Mouse (Mus musculus): ENCODE measurements around the gene Sele.

Sele gene

GRCm38 (mm10) chr1:164072001-164072400, 24.0 kb downstream of the Sele start:
- DNase-seq (ENCODE audit: low read depth), result no peak

- peak; percentile 65 for DNase-seq (ENCODE audit: low read depth)
Measured at GRCm38 (mm10) chr1:164073091-164073490, 25.1 kb downstream of the Sele start.

GRCm38 (mm10) chr1:164073803-164074202, 25.8 kb downstream of the Sele start:
- peak; percentile 94 for DNase-seq (ENCODE audit: low read depth)

GRCm38 (mm10) chr1:164074606-164075140, 26.6 kb downstream of the Sele start:
- DNase-seq (ENCODE audit: low read depth), result no peak

- DNase-seq (ENCODE audit: low read depth), result no peak
Measured at GRCm38 (mm10) chr1:164075416-164075815, 27.4 kb downstream of the Sele start.

- no peak for DNase-seq (ENCODE audit: low read depth)
Measured at GRCm38 (mm10) chr1:164076441-164076840, 28.4 kb downstream of the Sele start.

- DNase-seq (ENCODE audit: low read depth), result peak; percentile 66
Measured at GRCm38 (mm10) chr1:164077031-164077430, 29.0 kb downstream of the Sele start.

- no peak for DNase-seq (ENCODE audit: low read depth)
Measured at GRCm38 (mm10) chr1:164078323-164078741, 30.3 kb downstream of the Sele start.

- DNase-seq (ENCODE audit: low read depth), result no peak
Measured at GRCm38 (mm10) chr1:164079091-164079490, 31.1 kb downstream of the Sele start.

GRCm38 (mm10) chr1:164083046-164083445, 35.0 kb downstream of the Sele start:
- peak; percentile 82 for DNase-seq (ENCODE audit: low read depth)

- peak; percentile 73 for DNase-seq (ENCODE audit: low read depth)
Measured at GRCm38 (mm10) chr1:164086797-164087196, 38.8 kb downstream of the Sele start.

GRCm38 (mm10) chr1:164087872-164088271, 39.8 kb downstream of the Sele start:
- DNase-seq (ENCODE audit: low read depth), result peak; percentile 81

- DNase-seq (ENCODE audit: low read depth), result no peak
Measured at GRCm38 (mm10) chr1:164096780-164097179, 48.7 kb downstream of the Sele start.

- no peak for DNase-seq (ENCODE audit: low read depth)
Measured at GRCm38 (mm10) chr1:164097911-164098310, 49.9 kb downstream of the Sele start.

- DNase-seq (ENCODE audit: low read depth), result no peak
Measured at GRCm38 (mm10) chr1:164098372-164098771, 50.3 kb downstream of the Sele start.
